Mouse (Mus musculus) embryonic fibroblast, embryonic 13.5 days (primary cell): ENCODE data around the gene Dido1.

Experiments
- CTCF ChIP-seq: IDR thresholded peaks from 2 replicates; pipeline ENCODE4 v1.5.1; 2011; ENCODE audit warnings: mild to moderate bottlenecking, control low read depth, low read length, moderate library complexity, borderline replicate concordance; ENCODE audit not compliant: insufficient read depth
- POLR2A ChIP-seq: IDR thresholded peaks from 2 replicates; pipeline ENCODE4 v1.6.1; 2011; ENCODE audit warnings: low read depth, mild to moderate bottlenecking, control low read depth, low read length, moderate library complexity

DNA sequence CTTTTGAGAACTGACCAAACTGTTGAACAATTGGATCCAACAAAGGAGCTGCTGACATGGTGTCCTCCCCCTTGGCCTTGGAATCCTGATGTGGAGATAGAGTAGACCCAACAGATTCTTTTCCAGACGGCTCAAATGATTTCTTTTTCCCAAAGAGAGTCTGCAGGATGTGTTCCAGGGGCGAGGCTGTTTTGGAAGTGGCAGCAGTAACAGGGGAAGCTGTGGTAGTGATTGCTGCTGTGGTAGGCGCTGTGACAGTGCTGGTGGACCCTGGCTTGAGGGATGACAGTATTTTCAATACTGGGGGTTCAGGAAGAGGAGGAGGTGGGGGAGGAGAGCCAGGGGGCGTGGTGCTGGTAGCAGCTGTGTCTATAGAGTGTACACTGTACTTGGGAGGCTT, 47.8 kb downstream of the Dido1 start:
- TF ChIP-seq CTCF, result no peak
- TF ChIP-seq POLR2A, result no peak
